Mouse (Mus musculus): ENCODE data around the gene Kcnk4. TPM values are rescaled to one million over a fixed set of nuclear protein-coding genes. Genes with fewer than 3 reads are reported as not detected.
A peak's percentile ranks its signal among the peaks of the same experiment; 100 is the strongest.

Gene Kcnk4
- total and polyA plus RNA-seq, 2 experiments from 2014 or later: 8.6 to 12.7 TPM

- peak overlapping the region; percentile 92 for H3K4me2 ChIP-seq (ENCODE audit: low read depth)
- peak; percentile 60 for ATAC-seq
- peak overlapping the region; percentile 62 for H3K9ac ChIP-seq
- H3K4me3 ChIP-seq (ENCODE audit: low read depth, low read length): peak overlapping the region; percentile 46
- 2% methylated on average over 28 of the region's 28 CpGs for WGBS
- no peaks in the 10 kb centered on the region for H3K9me3 ChIP-seq (ENCODE audit: low read length)
- TF ChIP-seq CTCF (IDR thresholded peaks at IDR 0.05; ENCODE audit: low read depth): no peak
- H3K36me3 ChIP-seq (ENCODE audit: insufficient read depth): peaks cover 14% of the 10 kb centered on the region; the same call in 1 of the 2 replicates
- peak; percentile 78 for DNase-seq
- H3K4me1 ChIP-seq (ENCODE audit: insufficient read depth): peaks cover 12% of the 10 kb centered on the region; the same call in 1 of the 2 replicates
- no peaks in the 10 kb centered on the region for H3K27me3 ChIP-seq (ENCODE audit: insufficient read depth, low read length)
- peak overlapping the region; percentile 79 for H3K27ac ChIP-seq (ENCODE audit: low read depth, low read length)
These were observed 16.4 kb upstream of the Kcnk4 start for GRCm38 (mm10) chr19:6950613-6951153.

GRCm38 (mm10) chr19:6949951-6950350 is 15.6 kb upstream of the Kcnk4 start:
- ATAC-seq: no peak
- Histone ChIP-seq H3K4me1 (ENCODE audit: insufficient read depth) (peaks cover 12% of the 10 kb centered on the region; the same call in 1 of the 2 replicates), H3K36me3 (ENCODE audit: insufficient read depth) (peaks cover 14% of the 10 kb centered on the region; the same call in 1 of the 2 replicates), H3K27ac (ENCODE audit: low read depth, low read length) (no peak overlapping the region), H3K9me3 (ENCODE audit: low read length) (no peaks in the 10 kb centered on the region), H3K4me3 (ENCODE audit: low read depth, low read length) (peak overlapping the region; percentile 46), H3K9ac (peak overlapping the region; percentile 62; the same call in 1 of the 2 replicates), H3K27me3 (ENCODE audit: insufficient read depth, low read length) (no peaks in the 10 kb centered on the region), H3K4me2 (ENCODE audit: low read depth) (peak overlapping the region; percentile 92)
- WGBS: 57% methylated on average over 5 of the region's 5 CpGs
- no peak for DNase-seq
- no peak for TF ChIP-seq CTCF (IDR thresholded peaks at IDR 0.05; ENCODE audit: low read depth)

- DNase-seq (no peak), ATAC-seq (no peak)
- Histone ChIP-seq H3K36me3 (ENCODE audit: insufficient read depth) (peaks cover 14% of the 10 kb centered on the region; the same call in 1 of the 2 replicates), H3K9me3 (ENCODE audit: low read length) (no peaks in the 10 kb centered on the region), H3K4me3 (ENCODE audit: low read depth, low read length) (no peak overlapping the region), H3K27me3 (ENCODE audit: insufficient read depth, low read length) (no peaks in the 10 kb centered on the region), H3K4me2 (ENCODE audit: low read depth) (no peak overlapping the region), H3K27ac (ENCODE audit: low read depth, low read length) (no peak overlapping the region), H3K4me1 (ENCODE audit: insufficient read depth) (peaks cover 12% of the 10 kb centered on the region; the same call in 1 of the 2 replicates), H3K9ac (no peak overlapping the region)
- WGBS: 94% methylated on average over 5 of the region's 5 CpGs
- no peak for TF ChIP-seq CTCF (IDR thresholded peaks at IDR 0.05; ENCODE audit: low read depth)
These were observed 15.2 kb upstream of the Kcnk4 start for GRCm38 (mm10) chr19:6949532-6949931.

DNA sequence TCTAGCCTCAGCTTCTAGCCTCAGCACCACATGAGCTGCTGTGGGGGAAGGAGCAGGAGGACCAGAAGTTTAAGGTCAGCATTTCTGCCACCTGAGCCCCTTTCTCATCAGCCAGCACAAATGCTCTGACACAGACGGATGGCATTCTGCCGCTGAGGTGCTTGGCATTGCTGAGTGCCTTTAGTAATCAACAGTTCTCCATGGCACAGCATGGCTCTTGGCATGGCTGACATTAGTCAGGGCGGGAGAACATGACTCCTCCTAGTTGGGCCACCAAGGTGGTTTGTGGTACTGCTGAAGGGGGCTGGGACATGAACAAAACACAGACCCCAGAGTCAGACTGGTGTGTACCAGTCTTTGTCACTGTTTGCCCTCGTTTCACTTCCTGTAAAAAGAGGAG is 13.9 kb upstream of the Kcnk4 start:
- H3K9ac ChIP-seq: no peak overlapping the region
- DNase-seq: no peak
- WGBS: 75% methylated on average over 4 of the region's 4 CpGs

GRCm38 (mm10) chr19:6947742-6948141 is 13.4 kb upstream of the Kcnk4 start:
- Histone ChIP-seq H3K36me3 (ENCODE audit: insufficient read depth) (peaks cover 14% of the 10 kb centered on the region; the same call in 1 of the 2 replicates), H3K27ac (ENCODE audit: low read depth, low read length) (no peak overlapping the region), H3K27me3 (ENCODE audit: insufficient read depth, low read length) (no peaks in the 10 kb centered on the region), H3K9ac (no peak overlapping the region), H3K4me3 (ENCODE audit: low read depth, low read length) (no peak overlapping the region), H3K9me3 (ENCODE audit: low read length) (no peaks in the 10 kb centered on the region), H3K4me2 (ENCODE audit: low read depth) (no peak overlapping the region), H3K4me1 (ENCODE audit: insufficient read depth) (peaks cover 11% of the 10 kb centered on the region)
- WGBS: 54% methylated on average over 4 of the region's 4 CpGs
- ATAC-seq: no peak
- no peak for DNase-seq
- TF ChIP-seq CTCF (IDR thresholded peaks at IDR 0.05; ENCODE audit: low read depth): no peak

More for the DNA sequence above, 13.9 kb upstream of the Kcnk4 start:
- Histone ChIP-seq H3K4me2 (ENCODE audit: low read depth) (no peak overlapping the region), H3K27ac (ENCODE audit: low read depth, low read length) (no peak overlapping the region), H3K36me3 (ENCODE audit: insufficient read depth) (peaks cover 14% of the 10 kb centered on the region; the same call in 1 of the 2 replicates), H3K4me3 (ENCODE audit: low read depth, low read length) (no peak overlapping the region), H3K27me3 (ENCODE audit: insufficient read depth, low read length) (no peaks in the 10 kb centered on the region), H3K9me3 (ENCODE audit: low read length) (no peaks in the 10 kb centered on the region), H3K4me1 (ENCODE audit: insufficient read depth) (peaks cover 12% of the 10 kb centered on the region)
- TF ChIP-seq CTCF (IDR thresholded peaks at IDR 0.05; ENCODE audit: low read depth): no peak
- no peak for ATAC-seq

GRCm38 (mm10) chr19:6943709-6944108 is 9.4 kb upstream of the Kcnk4 start:
- Histone ChIP-seq H3K9ac (no peak overlapping the region), H3K36me3 (ENCODE audit: insufficient read depth) (peaks cover 14% of the 10 kb centered on the region), H3K4me3 (ENCODE audit: low read depth, low read length) (no peak overlapping the region), H3K9me3 (ENCODE audit: low read length) (no peaks in the 10 kb centered on the region), H3K4me1 (ENCODE audit: insufficient read depth) (peaks cover 20% of the 10 kb centered on the region), H3K27me3 (ENCODE audit: insufficient read depth, low read length) (no peaks in the 10 kb centered on the region), H3K27ac (ENCODE audit: low read depth, low read length) (no peak overlapping the region), H3K4me2 (ENCODE audit: low read depth) (no peak overlapping the region)
- 91% methylated on average over 6 of the region's 6 CpGs for WGBS
- no peak for TF ChIP-seq CTCF (IDR thresholded peaks at IDR 0.05; ENCODE audit: low read depth)
- DNase-seq (no peak), ATAC-seq (no peak)

- Histone ChIP-seq H3K27me3 (ENCODE audit: insufficient read depth, low read length) (no peaks in the 10 kb centered on the region), H3K36me3 (ENCODE audit: insufficient read depth) (peaks cover 18% of the 10 kb centered on the region), H3K9ac (peak overlapping the region; percentile 93), H3K4me1 (ENCODE audit: insufficient read depth) (peaks cover 20% of the 10 kb centered on the region), H3K27ac (ENCODE audit: low read depth, low read length) (peak overlapping the region; percentile 95), H3K9me3 (ENCODE audit: low read length) (no peaks in the 10 kb centered on the region), H3K4me2 (ENCODE audit: low read depth) (peak overlapping the region; percentile 97), H3K4me3 (ENCODE audit: low read depth, low read length) (peak overlapping the region; percentile 88)
- ATAC-seq (0 out of 2 replicates have a peak, but pooled peaks have one; percentile 1), DNase-seq (no peak)
- 31% methylated on average over 5 of the region's 5 CpGs for WGBS
- TF ChIP-seq CTCF (IDR thresholded peaks at IDR 0.05; ENCODE audit: low read depth): no peak
These were observed 8.4 kb upstream of the Kcnk4 start for GRCm38 (mm10) chr19:6942764-6943163.
